ENCODE assay signal across 12 mouse cellular contexts in genomic region chr11:119150442-119150841, GRCm38 (mm10).
A peak's percentile ranks its signal among the peaks of the same experiment; 100 is the strongest.
DNase-seq lines count a peak whose midpoint lies in the region; ATAC-seq and TF ChIP-seq lines count a peak whose summit lies in the region.
"Had no signal": no experiment of that assay in that cellular context is flagged by ENCODE, and none has a peak within 500 bp of the region (broad histone marks: within the 10 kb centered on the region; RNA-seq: fewer than 3 reads in every experiment).

No protein-coding gene starts in this region.

- H3K36me3 ChIP-seq in kidney, embryonic 14.5 days (ENCODE audit: control insufficient read depth, insufficient read depth, low read length): peaks cover 50% of the 10 kb centered on the region
- no peaks in the 10 kb centered on the region for H3K36me3 ChIP-seq in kidney, adult 2 months (ENCODE audit: control insufficient read depth, insufficient read depth, low read length)
- H3K36me3 ChIP-seq in CH12.LX (replicated peaks in 1 of 2; ENCODE audit: control insufficient read depth in 1 of 2, insufficient read depth in 1 of 2, low read length in 1 of 2): peaks cover 15 to 16% of the 10 kb centered on the region in 2 experiments
- H3K36me3 ChIP-seq in neural tube, embryonic 13.5 days: peaks cover 80% of the 10 kb centered on the region

- intact Hi-C loops in left cerebral cortex, postnatal 36 days (cut with DNase I): no loop called here

- TF ChIP-seq RAD21 in CH12.LX (IDR thresholded peaks at IDR 0.05; ENCODE audit: low read depth, low read length): no peak; the same call in none of the 2 replicates

- 70% methylated on average over 10 of the region's 10 CpGs for WGBS in kidney, embryonic 14.5 days
- WGBS in kidney, adult 2 months: 77% methylated on average over 10 of the region's 10 CpGs
- WGBS in neural tube, embryonic 13.5 days: 56% methylated on average over 10 of the region's 10 CpGs

- no peak for DNase-seq in kidney, adult 2 months
- peak; percentile 82 for DNase-seq in CH12.LX (ENCODE audit: extremely low read depth)
- DNase-seq in brain, embryonic 14.5 days (ENCODE audit: low read depth): peak; percentile 54
- no peak for DNase-seq in left cerebral cortex, postnatal 36 days (ENCODE audit: low spot score in 2 of 2)
- no peak for DNase-seq in testis, postnatal 10 days (ENCODE audit: low spot score)
- DNase-seq: adrenal gland, postnatal 14 days; cerebellum, adult 9-10 months; lung, postnatal 4 days; right cerebral cortex, postnatal 25 days had no signal

- H3K27me3 ChIP-seq in kidney, embryonic 14.5 days (ENCODE audit: control insufficient read depth, insufficient read depth, low read length): no peaks in the 10 kb centered on the region
- H3K27me3 ChIP-seq in kidney, adult 2 months (replicated peaks; ENCODE audit: control insufficient read depth, insufficient read depth, low read length): no peaks in the 10 kb centered on the region
- peaks cover 12% of the 10 kb centered on the region for H3K27me3 ChIP-seq in CH12.LX (replicated peaks)
- H3K27me3 ChIP-seq in neural tube, embryonic 13.5 days: no peaks in the 10 kb centered on the region

- dilution Hi-C loops in CH12.LX (cut with MboI; ENCODE audit: extremely low pct_ligation_motif_present, extremely low pct_unique_long_range_greater_than_20kb, low sequenced_read_pairs): no loop called here

- no peak overlapping the region for H3K4me3 ChIP-seq in kidney, embryonic 14.5 days (ENCODE audit: low read length)
- H3K4me3 ChIP-seq in kidney, adult 2 months (ENCODE audit: insufficient read depth, low read depth, low read length): no peak overlapping the region
- peak overlapping the region in 2 of 3 experiments; percentile 1 to 42 for H3K4me3 ChIP-seq in CH12.LX (replicated peaks in 1 of 3; ENCODE audit: low read depth in 2 of 3, low read length in 2 of 3, poor library complexity in 1 of 3)
- no peak overlapping the region for H3K4me3 ChIP-seq in neural tube, embryonic 13.5 days

- TF ChIP-seq CTCF in kidney, adult 2 months (conservative IDR thresholded peaks at IDR 0.05; ENCODE audit: insufficient read depth, insufficient read length, low read depth, low read length): no peak
- TF ChIP-seq CTCF in CH12.LX (conservative IDR thresholded peaks at IDR 0.05 in 1 of 2, IDR thresholded peaks at IDR 0.05 in 1 of 2; ENCODE audit: low read depth in 2 of 2, low read length in 2 of 2): no peak
- no peak for TF ChIP-seq CTCF in brain, embryonic 14.5 days (IDR thresholded peaks at IDR 0.05; ENCODE audit: borderline replicate concordance, extremely low read depth, insufficient read depth, insufficient read length)

- no peaks in the 10 kb centered on the region for H3K79me2 ChIP-seq in CH12.LX (replicated peaks; ENCODE audit: control insufficient read depth, extremely low read depth, insufficient read depth, poor library complexity, severe bottlenecking)

- no peak overlapping the region for H3K9ac ChIP-seq in kidney, embryonic 14.5 days (ENCODE audit: low read depth, low read length)
- H3K9ac ChIP-seq in CH12.LX (ENCODE audit: insufficient read depth, low read depth): peak overlapping the region; percentile 8; the same call in 1 of the 2 replicates
- H3K9ac ChIP-seq in neural tube, embryonic 13.5 days: no peak overlapping the region
- H3K9ac ChIP-seq: liver, embryonic 14.5 days had no signal

- 0 out of 2 replicates have a peak, but pooled peaks have one; percentile 22 for ATAC-seq in kidney, embryonic 14.5 days (ENCODE audit: low FRiP score, low TSS enrichment)
- peak; percentile 41; the same call in 1 of the 2 replicates for ATAC-seq in neural tube, embryonic 13.5 days (ENCODE audit: low read depth)

- no peak overlapping the region for H3K4me2 ChIP-seq in kidney, embryonic 14.5 days (replicated peaks; ENCODE audit: low read depth, low read length)
- H3K4me2 ChIP-seq in CH12.LX (ENCODE audit: insufficient read depth, low read depth, poor library complexity, severe bottlenecking): peak overlapping the region; percentile 47
- no peak overlapping the region for H3K4me2 ChIP-seq in neural tube, embryonic 13.5 days

- in situ Hi-C loops in CH12.LX (cut with MboI; ENCODE audit: low pct_ligation_motif_present, low pct_unique_long_range_greater_than_20kb, low sequenced_read_pairs): loop anchor here (5.0 kb wide), 1 partner anchor 37 kb away; no protein-coding TSS in a partner anchor

- peaks cover 16% of the 10 kb centered on the region for H3K4me1 ChIP-seq in kidney, embryonic 14.5 days (ENCODE audit: control insufficient read depth, insufficient read depth, low read length)
- no peaks in the 10 kb centered on the region for H3K4me1 ChIP-seq in kidney, adult 2 months (ENCODE audit: control insufficient read depth, insufficient read depth, low read length)
- peaks cover 56 to 79% of the 10 kb centered on the region in 2 experiments for H3K4me1 ChIP-seq in CH12.LX (ENCODE audit: control insufficient read depth in 1 of 2, insufficient read depth in 2 of 2)
- peaks cover 29% of the 10 kb centered on the region for H3K4me1 ChIP-seq in neural tube, embryonic 13.5 days (replicated peaks)

- no peak overlapping the region for H3K27ac ChIP-seq in kidney, embryonic 14.5 days (ENCODE audit: low read depth, low read length)
- H3K27ac ChIP-seq in kidney, adult 2 months (ENCODE audit: insufficient read depth, low read depth, low read length): no peak overlapping the region
- H3K27ac ChIP-seq in CH12.LX (ENCODE audit: insufficient read depth, low read depth): peak overlapping the region; percentile 79
- peak overlapping the region; percentile 55; the same call in 1 of the 2 replicates for H3K27ac ChIP-seq in neural tube, embryonic 13.5 days (replicated peaks)
- H3K27ac ChIP-seq: liver, embryonic 14.5 days had no signal

- H3K9me3 ChIP-seq in kidney, embryonic 14.5 days (ENCODE audit: control insufficient read depth, low read length): no peaks in the 10 kb centered on the region
- H3K9me3 ChIP-seq in CH12.LX (replicated peaks; ENCODE audit: low read length): no peaks in the 10 kb centered on the region
- no peaks in the 10 kb centered on the region for H3K9me3 ChIP-seq in neural tube, embryonic 13.5 days

- TF ChIP-seq POLR2A in kidney, adult 2 months (IDR thresholded peaks at IDR 0.05; ENCODE audit: low read depth, low read length): no peak
- TF ChIP-seq POLR2A in CH12.LX (IDR thresholded peaks at IDR 0.05; ENCODE audit: low read depth, low read length): no peak
- TF ChIP-seq POLR2A in brain, embryonic 14.5 days (IDR thresholded peaks at IDR 0.05; ENCODE audit: borderline replicate concordance, extremely low read depth, insufficient read depth, insufficient read length, poor library complexity, severe bottlenecking): no peak

- TF ChIP-seq EP300 in CH12.LX (IDR thresholded peaks at IDR 0.05; ENCODE audit: low read length): peak; percentile 57

TF ChIP-seq in CH12.LX, 34 proteins besides CTCF, POLR2A, EP300 and RAD21 (continues in another document):
- TF ChIP-seq CHD2 (IDR thresholded peaks at IDR 0.05; ENCODE audit: low read length): peak; percentile 51; the same call in 1 of the 2 replicates
- TF ChIP-seq ZKSCAN1 (IDR thresholded peaks at IDR 0.05; ENCODE audit: borderline replicate concordance, low read depth, low read length): no peak
- peak; percentile 14; the same call in 1 of the 2 replicates for TF ChIP-seq ELF1 (IDR thresholded peaks at IDR 0.05; ENCODE audit: low read depth, low read length)
- TF ChIP-seq MAFK (IDR thresholded peaks at IDR 0.05; ENCODE audit: insufficient replicate concordance, low read length): no peak; the same call in 1 of the 2 replicates
- no peak for TF ChIP-seq MYC (IDR thresholded peaks at IDR 0.05; ENCODE audit: low read depth, low read length)
- TF ChIP-seq CHD1 (IDR thresholded peaks at IDR 0.05; ENCODE audit: low read depth, low read length): 0 out of 2 replicates have a peak, but pooled peaks have one; percentile 91
- peak; percentile 36; the same call in 1 of the 2 replicates for TF ChIP-seq ZMIZ1 (IDR thresholded peaks at IDR 0.05; ENCODE audit: low read depth, low read length)
- TF ChIP-seq JUND (conservative IDR thresholded peaks at IDR 0.05; ENCODE audit: low read depth, low read length): no peak
- TF ChIP-seq E2F4 (IDR thresholded peaks at IDR 0.05; ENCODE audit: insufficient replicate concordance, low read depth, low read length): no peak
- no peak for TF ChIP-seq USF1 (IDR thresholded peaks at IDR 0.05; ENCODE audit: low read depth, low read length)
- TF ChIP-seq RCOR1 (conservative IDR thresholded peaks at IDR 0.05; ENCODE audit: low read depth, low read length): no peak
- no peak for TF ChIP-seq POLR2AphosphoS2 (IDR thresholded peaks at IDR 0.05; ENCODE audit: low read depth, low read length)
- no peak for TF ChIP-seq KAT2A (IDR thresholded peaks at IDR 0.05; ENCODE audit: insufficient replicate concordance, low read length)
- no peak for TF ChIP-seq MAX (IDR thresholded peaks at IDR 0.05; ENCODE audit: low read length)
- peak; percentile 48; the same call in 1 of the 2 replicates for TF ChIP-seq NRF1 (IDR thresholded peaks at IDR 0.05; ENCODE audit: low read depth, low read length)
- TF ChIP-seq MEF2A (IDR thresholded peaks at IDR 0.05; ENCODE audit: borderline replicate concordance, low read depth, low read length): peak; percentile 61
- peak; percentile 33 for TF ChIP-seq SMC3 (IDR thresholded peaks at IDR 0.05; ENCODE audit: low read depth, low read length)
- peak; percentile 71; the same call in 1 of the 2 replicates for TF ChIP-seq UBTF (IDR thresholded peaks at IDR 0.05; ENCODE audit: low read depth, low read length)
- TF ChIP-seq ZC3H11A (IDR thresholded peaks at IDR 0.05; ENCODE audit: low read depth, low read length): no peak
- TF ChIP-seq USF2 (conservative IDR thresholded peaks at IDR 0.05; ENCODE audit: low read depth, low read length): no peak
- no peak for TF ChIP-seq JUN (IDR thresholded peaks at IDR 0.05; ENCODE audit: insufficient read depth, low read depth, low read length)
- TF ChIP-seq MAZ (IDR thresholded peaks at IDR 0.05; ENCODE audit: low read depth, low read length): peak; percentile 85
- peak; percentile 71 for TF ChIP-seq BHLHE40 (IDR thresholded peaks at IDR 0.05; ENCODE audit: low read depth, low read length)
- no peak; the same call in none of the 2 replicates for TF ChIP-seq SIN3A (IDR thresholded peaks at IDR 0.05; ENCODE audit: low read length)
- TF ChIP-seq HCFC1 (IDR thresholded peaks at IDR 0.05; ENCODE audit: low read depth, low read length): no peak
- peak; percentile 66; the same call in 1 of the 2 replicates for TF ChIP-seq MXI1 (IDR thresholded peaks at IDR 0.05; ENCODE audit: low read depth, low read length)
- peak; percentile 86 for TF ChIP-seq TCF12 (IDR thresholded peaks at IDR 0.05; ENCODE audit: low read depth, low read length)
- no peak for TF ChIP-seq ZNF384 (IDR thresholded peaks at IDR 0.05; ENCODE audit: low read depth, low read length)
- no peak for TF ChIP-seq GABPA (IDR thresholded peaks at IDR 0.05; ENCODE audit: insufficient replicate concordance, low read depth, low read length)
- peak; percentile 50; the same call in 1 of the 2 replicates for TF ChIP-seq IRF4 (IDR thresholded peaks at IDR 0.05; ENCODE audit: low read depth, low read length)

Comparison
In these comparisons a context has a peak if more than half of its experiments do, and no peak if none do; other contexts are left out.
1. H3K27ac ChIP-seq: peak in CH12.LX (single experiment) and neural tube, embryonic 13.5 days (single experiment); none in kidney, embryonic 14.5 days (single experiment) and kidney, adult 2 months (single experiment).
2. H3K4me3 ChIP-seq: peak in CH12.LX (2 of 3); none in kidney, embryonic 14.5 days (single experiment), kidney, adult 2 months (single experiment) and neural tube, embryonic 13.5 days (single experiment).
3. DNase-seq: peak in CH12.LX (single experiment) and brain, embryonic 14.5 days (single experiment); none in kidney, adult 2 months (single experiment), left cerebral cortex, postnatal 36 days (0 of 2) and testis, postnatal 10 days (single experiment).